Mouse (Mus musculus) kidney, postnatal 36 days (tissue): Measurements from ENCODE around the gene Rplp0.
A peak's percentile ranks its signal among the peaks of the same experiment; 100 is the strongest.

ENCODE experiments used
- DNase-seq, 2 experiments: peaks; one replicate each; pipeline ENCODE4 v3.0.0; 2021 to 2022; ENCODE audit warnings: mixed read lengths in 2 of 2

The Rplp0 gene

DNA sequence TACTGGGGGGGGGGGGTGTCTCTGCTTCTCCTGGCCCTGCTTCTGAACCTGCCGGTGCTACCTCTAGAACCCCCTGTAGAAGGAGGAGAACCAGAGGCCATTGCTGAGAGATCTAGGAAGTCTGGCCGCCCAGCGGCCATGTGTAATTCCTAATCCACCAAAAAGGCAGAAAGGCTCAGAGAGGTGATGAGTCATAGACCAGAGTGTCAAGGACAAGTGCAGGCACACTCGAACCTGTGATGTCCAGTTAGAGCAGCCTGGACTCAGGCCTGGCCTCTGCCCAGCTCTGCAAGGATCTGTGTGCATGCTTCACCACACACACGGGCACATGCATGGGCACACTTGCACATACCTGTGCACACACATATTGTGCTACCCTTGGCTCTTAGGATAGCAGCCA is 31.1 kb upstream of the Rplp0 start:
- no peak for DNase-seq

DNA sequence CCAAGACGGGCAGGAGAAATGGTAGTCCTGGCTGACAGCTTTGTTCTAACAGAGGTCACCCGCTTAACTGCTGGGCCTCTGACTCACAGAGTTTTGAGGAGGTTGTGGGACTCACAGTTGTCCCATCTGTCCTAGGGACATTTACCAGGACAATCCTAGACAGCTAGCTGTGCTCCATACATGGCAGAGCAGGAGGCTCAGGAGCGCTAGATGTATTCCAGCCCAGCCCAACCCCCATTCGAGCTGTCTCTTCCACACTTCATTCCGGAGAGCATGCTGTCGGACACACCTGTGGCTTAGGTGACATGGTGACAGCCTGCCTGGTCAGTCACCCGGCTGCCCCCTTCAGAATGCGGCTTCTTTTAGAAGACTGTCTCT is 29.9 kb upstream of the Rplp0 start:
- no peak for DNase-seq

DNA sequence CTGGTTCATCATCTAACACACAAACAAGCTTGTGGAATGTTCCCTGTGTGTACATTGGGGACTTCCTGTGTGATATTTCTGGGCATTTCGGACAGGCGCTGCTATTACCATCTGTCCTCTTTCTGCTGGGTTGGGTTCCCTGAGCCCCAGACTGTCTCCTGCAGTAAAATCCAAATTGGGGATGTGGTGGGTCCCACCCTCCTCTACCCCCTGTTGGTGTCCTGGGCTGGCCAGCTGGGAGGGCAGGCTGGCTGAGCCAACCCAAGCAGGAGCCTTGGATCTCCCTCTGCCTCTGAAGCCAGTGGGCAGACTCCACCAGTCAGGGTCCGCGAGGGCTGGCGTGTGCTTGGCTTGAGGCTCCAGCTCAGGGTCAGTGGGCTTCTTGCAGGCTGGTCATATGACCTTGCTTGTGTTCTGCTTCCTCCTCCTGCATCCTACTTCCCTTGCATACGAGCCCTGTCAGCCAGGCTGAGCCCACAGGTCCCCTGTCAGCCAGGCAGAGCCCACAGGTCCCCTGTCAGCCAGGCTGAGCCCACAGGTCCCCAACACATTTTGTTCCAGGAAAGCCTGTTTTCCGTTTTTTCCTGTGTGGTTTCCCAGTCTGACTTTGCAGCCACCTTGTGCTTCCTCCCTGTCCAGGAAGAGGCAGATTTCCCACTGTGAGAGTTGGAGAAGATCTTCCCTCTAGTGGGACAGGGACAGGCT is 29.4 kb upstream of the Rplp0 start:
- peak in 1 of 2 experiments; percentile 72 for DNase-seq

GRCm38 (mm10) chr5:115530447-115530809 is 28.8 kb upstream of the Rplp0 start:
- peak; percentile 58 to 69 for DNase-seq

- peak; percentile 81 to 89 for DNase-seq
Observed at GRCm38 (mm10) chr5:115531671-115532270, 27.5 kb upstream of the Rplp0 start.

DNA sequence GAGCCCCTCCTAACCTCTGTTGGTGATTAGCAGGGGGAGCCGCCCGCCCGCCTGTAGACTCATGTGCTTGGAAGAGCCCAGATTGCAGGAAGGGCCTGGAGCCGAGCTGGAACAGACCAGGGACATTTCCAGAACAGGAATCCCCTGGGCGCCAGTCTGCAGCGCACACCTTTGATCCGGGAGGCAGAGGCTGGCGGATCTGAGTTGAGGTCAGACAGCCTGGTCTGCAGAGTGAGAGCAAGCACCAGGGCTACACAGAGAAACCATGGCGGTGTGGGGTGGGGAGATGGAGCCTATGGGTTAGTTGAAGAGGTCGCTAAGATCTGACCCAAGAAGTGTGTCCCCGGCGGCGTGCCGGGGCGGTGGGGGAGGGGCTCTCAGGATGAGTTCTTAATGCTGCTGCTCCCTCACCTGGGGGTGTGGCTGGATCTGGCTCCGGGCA is 25.0 kb upstream of the Rplp0 start:
- peak; percentile 71 to 86 for DNase-seq

DNA sequence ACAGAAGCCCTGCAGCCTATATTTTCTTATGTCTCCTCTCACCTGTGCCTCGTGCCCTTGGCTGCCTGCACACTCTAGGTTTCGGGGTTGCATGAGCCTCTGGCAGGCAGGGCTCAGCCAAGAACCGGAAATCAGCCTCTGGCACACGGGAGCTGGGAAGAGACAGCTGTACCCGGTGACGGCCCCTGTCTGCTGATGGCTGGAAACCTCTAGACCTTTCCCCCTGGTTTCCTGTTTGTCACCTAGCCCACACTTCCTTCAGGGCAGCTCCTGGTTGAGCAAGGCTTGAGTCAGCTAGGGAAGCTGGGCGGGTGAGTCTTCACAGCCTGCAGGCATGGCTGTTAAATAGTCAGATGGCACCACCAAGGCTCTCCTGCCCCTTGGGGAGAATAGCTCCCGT is 24.4 kb upstream of the Rplp0 start:
- peak; percentile 58 to 71 for DNase-seq

DNA sequence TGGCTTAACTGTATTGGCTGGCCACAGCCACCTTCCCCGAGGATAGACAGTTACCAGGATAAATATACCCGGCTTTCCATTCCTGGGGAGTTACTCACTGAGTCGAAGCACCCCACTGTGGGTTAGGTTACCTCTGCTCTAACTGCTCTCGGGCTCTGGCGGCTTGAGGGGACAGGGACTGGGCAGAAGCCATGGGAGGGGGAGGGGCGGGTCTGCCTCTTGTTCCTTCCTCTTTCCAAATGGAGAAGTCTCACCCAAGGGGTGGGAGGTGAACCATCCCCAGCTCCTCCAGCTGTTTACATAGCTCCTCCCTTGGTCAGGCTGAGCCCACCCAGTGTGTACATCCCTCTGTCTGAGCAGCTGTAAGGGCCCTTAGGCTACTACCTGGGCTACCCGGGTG is 23.6 kb upstream of the Rplp0 start:
- peak in 1 of 2 experiments; percentile 58 for DNase-seq

- peak; percentile 75 to 83 for DNase-seq
Observed at GRCm38 (mm10) chr5:115538017-115538692, 21.1 kb upstream of the Rplp0 start.

DNA sequence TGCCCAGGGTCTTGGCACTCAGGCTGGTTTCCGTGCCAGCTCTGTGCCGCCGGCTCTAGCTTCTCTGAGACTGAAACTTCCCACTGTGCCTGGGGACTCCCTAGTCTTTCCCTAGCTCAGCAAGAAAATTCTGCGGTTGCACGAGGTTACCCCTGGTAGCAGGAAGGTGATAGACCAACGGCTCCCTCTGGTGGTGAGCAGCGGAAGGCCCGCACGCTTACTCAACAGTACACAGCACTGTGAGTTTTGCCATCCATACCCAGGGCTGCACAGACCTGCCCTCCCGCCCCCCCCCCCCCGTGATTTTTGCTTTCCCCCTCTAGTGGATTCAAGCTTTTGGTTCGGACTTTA is 20.6 kb upstream of the Rplp0 start:
- DNase-seq, result peak; percentile 95 to 97

- DNase-seq, result peak in 1 of 2 experiments; percentile 51
Observed at GRCm38 (mm10) chr5:115542635-115543384, 16.5 kb upstream of the Rplp0 start.

- peak; percentile 87 to 93 for DNase-seq
Observed at GRCm38 (mm10) chr5:115543509-115544253, 15.6 kb upstream of the Rplp0 start.

DNA sequence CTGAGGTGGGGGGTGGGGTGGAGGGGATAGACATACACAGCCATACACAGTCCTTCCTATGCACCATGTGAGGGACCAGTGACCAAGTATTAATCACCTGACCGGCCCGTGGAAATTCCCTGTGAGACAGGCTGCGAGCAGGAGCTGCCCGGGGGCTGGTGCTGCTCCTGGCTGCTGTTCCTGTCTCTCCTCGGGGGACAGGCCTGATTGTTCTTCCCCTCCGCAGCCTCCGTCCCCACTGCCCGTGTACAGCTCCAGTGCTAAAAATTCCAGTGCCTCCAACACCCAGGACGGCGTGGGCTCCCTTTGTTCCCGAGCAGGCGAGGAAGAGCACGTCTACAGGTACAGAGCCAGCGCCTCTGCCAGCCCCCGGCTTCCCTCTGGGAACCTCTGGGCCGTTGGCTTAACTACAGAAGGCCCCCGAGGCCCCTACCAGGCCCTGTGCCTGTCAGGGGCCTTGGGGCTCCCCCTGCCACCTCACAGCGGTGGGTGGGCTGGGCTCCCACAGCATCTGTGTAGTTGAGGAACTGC is 14.5 kb upstream of the Rplp0 start:
- no peak for DNase-seq

- no peak for DNase-seq
Observed at GRCm38 (mm10) chr5:115545636-115546035, 13.6 kb upstream of the Rplp0 start.

DNA sequence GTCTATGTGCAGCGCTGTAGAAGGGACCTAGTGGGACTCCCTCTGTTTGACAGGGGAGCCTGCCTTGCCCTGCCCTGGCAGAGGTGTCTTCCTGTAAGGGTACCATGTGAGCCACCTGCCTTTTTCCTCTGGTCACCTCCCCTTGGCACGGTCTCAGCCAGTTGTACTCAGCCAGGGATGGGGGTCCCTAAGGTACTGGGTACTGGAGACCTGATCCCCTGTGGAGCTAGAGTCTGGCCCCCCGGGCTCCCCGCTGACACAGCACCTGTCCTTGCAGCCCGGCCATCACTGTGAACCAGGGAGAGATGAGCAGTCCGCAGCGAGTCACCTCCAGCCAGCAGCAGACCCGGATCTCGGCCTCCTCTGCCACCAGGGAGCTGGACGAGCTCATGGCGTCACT is 12.7 kb upstream of the Rplp0 start:
- no peak for DNase-seq

DNA sequence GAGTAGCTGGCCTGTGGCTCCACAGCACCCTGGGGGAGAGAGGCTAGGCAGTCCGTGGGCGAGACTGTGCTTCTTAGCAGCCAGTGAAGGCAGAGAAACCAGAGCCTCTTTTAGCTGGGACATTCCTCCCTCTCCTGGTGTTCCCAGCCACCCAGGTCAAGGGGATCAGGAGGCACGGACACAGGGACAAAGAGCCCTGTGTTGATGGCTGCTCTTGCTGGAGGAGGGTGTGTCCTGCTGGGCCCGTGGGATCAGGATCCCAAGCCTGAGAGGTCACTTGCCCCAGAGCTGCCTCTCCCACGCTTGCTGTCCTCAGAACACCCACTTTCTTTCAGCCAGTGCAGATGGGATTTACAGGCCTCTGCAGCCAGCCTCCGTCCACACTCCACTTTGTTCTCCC is 12.3 kb upstream of the Rplp0 start:
- DNase-seq, result no peak

- DNase-seq, result no peak
Observed at GRCm38 (mm10) chr5:115547421-115547820, 11.8 kb upstream of the Rplp0 start.

DNA sequence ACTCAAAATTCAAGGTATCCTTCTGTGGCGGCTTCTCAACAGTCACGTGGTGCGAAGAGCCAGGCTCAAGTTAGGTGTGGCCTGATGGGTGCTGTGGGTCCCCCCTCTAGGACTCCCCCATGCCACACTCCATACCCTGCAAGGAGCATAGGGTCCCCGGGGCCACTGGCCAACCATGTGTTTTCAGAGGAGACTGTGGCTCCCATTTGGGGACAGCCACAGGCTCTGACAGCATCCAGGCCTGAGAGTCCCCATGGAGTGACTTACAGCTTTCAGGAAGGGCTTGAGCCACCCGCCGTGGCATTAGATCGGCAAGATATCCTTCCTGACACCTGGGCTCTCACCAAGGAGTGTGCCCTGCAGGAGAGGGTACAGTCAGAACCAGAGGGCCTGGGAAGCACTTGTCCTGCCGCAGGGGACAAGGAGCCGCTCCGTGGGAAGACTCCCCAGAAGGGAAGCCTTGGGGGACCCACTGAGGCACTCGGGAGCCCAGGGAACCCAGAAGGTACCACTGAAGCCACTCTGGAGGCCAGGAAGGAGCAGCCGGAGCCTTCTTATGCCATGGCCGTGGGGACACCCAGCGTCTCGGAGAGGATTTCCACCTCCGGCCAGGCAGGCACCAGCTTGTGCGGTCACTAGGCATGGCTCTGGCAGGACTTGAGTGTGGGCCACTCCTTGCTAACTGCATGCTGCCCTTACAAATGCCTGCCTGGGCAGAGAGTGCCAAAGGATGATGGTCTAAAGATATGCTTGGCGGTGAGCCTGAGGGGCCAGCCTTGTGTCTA is 10.6 kb upstream of the Rplp0 start:
- DNase-seq, result no peak

DNA sequence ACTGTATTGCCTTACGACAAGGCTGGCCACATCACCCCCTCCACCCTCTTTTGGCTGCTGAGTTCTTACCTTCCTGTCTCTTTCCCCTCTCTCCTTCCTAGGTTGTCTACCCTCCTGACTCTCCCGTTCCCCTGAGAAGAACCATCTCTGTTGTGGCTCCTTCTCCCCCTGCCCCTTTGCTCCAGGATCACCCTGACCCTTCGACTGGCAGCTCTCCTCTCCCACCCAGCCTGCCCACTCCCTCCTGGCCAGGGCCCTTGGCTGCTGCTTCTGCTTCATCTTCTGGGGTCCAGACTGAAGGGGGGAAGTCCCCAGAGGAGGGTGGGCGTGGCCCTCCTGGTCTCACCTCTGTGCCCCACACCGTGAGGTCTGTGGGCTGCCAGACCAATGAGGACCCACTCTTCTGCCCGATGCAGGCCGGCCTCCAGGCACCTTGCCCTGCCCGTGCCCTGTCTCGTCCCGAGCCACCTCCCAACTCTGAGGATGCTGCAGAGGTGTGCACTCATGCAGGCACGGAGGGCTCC is 8.7 kb upstream of the Rplp0 start:
- DNase-seq, result no peak

DNA sequence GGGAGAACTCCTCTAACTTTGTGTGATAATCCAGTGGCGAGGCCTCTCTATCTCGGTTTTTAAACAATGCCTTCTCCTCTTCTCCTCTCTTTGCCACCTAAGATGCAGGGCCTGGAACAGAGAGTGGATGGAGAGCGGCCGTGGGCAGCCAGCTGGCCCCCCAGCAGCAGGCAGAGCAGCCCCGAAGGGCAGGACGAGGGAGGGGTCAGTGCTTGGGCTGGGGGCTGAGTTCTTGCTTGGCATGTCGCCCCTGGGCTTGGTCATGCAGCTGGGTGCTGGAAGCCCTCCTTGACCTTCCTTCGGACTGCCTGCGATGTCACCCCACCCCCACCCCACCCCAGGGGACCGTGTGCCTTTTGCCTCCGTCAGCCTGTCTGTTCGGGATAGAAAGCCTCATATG is 7.9 kb upstream of the Rplp0 start:
- no peak for DNase-seq

DNA sequence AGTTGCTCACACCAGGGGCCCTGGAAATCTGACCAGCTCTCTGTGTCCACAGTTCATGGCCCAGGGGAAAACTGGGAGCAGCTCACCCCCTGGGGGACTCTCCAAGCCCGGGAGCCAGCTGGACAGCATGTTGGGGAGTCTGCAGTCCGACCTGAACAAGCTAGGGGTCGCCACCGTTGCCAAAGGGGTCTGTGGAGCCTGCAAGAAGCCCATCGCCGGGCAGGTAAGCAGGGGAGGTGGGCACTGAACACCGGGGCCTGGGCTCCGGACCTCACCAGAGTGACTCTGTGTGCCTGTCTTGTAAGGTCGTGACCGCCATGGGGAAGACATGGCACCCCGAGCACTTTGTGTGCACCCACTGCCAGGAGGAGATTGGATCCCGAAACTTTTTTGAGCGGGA is 7.5 kb upstream of the Rplp0 start:
- DNase-seq, result no peak
